Mouse (Mus musculus): ENCODE results near the gene 9430097D07Rik. TPM values are rescaled to one million over a fixed set of nuclear protein-coding genes. Genes with fewer than 3 reads are reported as not detected.

9430097D07Rik gene
- total and polyA plus RNA-seq, 2 experiments from 2014 or later = 0.45 to 1.0 TPM

- no peak for ATAC-seq
- H3K9ac ChIP-seq = no peak overlapping the region
- 94% methylated on average over 1 of the region's 1 CpGs for WGBS
These were observed 41.6 kb upstream of the 9430097D07Rik start for GRCm38 (mm10) chr2:32617109-32617508.

GRCm38 (mm10) chr2:32612274-32612673 lies 36.8 kb upstream of the 9430097D07Rik start:
- 75% methylated on average over 26 of the region's 26 CpGs for WGBS
- H3K36me3 ChIP-seq (ENCODE audit: insufficient read depth) = peaks cover 9% of the 10 kb centered on the region
- no peak overlapping the region for H3K4me2 ChIP-seq (ENCODE audit: low read depth)
- no peaks in the 10 kb centered on the region for H3K9me3 ChIP-seq (ENCODE audit: low read length)
- DNase-seq (no peak), ATAC-seq (no peak)
- no peak overlapping the region for H3K9ac ChIP-seq
- peaks cover 12% of the 10 kb centered on the region for H3K4me1 ChIP-seq (ENCODE audit: insufficient read depth)
- no peak overlapping the region for H3K4me3 ChIP-seq (ENCODE audit: low read depth, low read length)
- no peak overlapping the region for H3K27ac ChIP-seq (ENCODE audit: low read depth, low read length)
- no peak for TF ChIP-seq CTCF (IDR thresholded peaks at IDR 0.05; ENCODE audit: low read depth)
- H3K27me3 ChIP-seq (ENCODE audit: insufficient read depth, low read length) = no peaks in the 10 kb centered on the region

More at GRCm38 (mm10) chr2:32617109-32617508, 41.6 kb upstream of the 9430097D07Rik start:
- Histone ChIP-seq H3K27me3 (ENCODE audit: insufficient read depth, low read length) (no peaks in the 10 kb centered on the region), H3K9me3 (ENCODE audit: low read length) (no peaks in the 10 kb centered on the region), H3K4me3 (ENCODE audit: low read depth, low read length) (no peak overlapping the region), H3K4me2 (ENCODE audit: low read depth) (no peak overlapping the region), H3K4me1 (ENCODE audit: insufficient read depth) (no peaks in the 10 kb centered on the region), H3K36me3 (ENCODE audit: insufficient read depth) (peaks cover 9% of the 10 kb centered on the region), H3K27ac (ENCODE audit: low read depth, low read length) (no peak overlapping the region)
- no peak for DNase-seq
- TF ChIP-seq CTCF (IDR thresholded peaks at IDR 0.05; ENCODE audit: low read depth) = no peak

- Histone ChIP-seq H3K36me3 (ENCODE audit: insufficient read depth) (peaks cover 9% of the 10 kb centered on the region), H3K27me3 (ENCODE audit: insufficient read depth, low read length) (no peaks in the 10 kb centered on the region), H3K4me1 (ENCODE audit: insufficient read depth) (peaks cover 12% of the 10 kb centered on the region), H3K27ac (ENCODE audit: low read depth, low read length) (no peak overlapping the region), H3K4me3 (ENCODE audit: low read depth, low read length) (peak overlapping the region; percentile 32), H3K9ac (0 out of 2 replicates have a peak overlapping the region, but pooled peaks have one; percentile 19), H3K4me2 (ENCODE audit: low read depth) (peak overlapping the region; percentile 48), H3K9me3 (ENCODE audit: low read length) (no peaks in the 10 kb centered on the region)
- ATAC-seq (peak; percentile 24; the same call in 1 of the 2 replicates), DNase-seq (peak; percentile 68)
- WGBS = 16% methylated on average over 23 of the region's 23 CpGs
- peak; percentile 50 for TF ChIP-seq CTCF (IDR thresholded peaks at IDR 0.05; ENCODE audit: low read depth)
These were observed 35.2 kb upstream of the 9430097D07Rik start for GRCm38 (mm10) chr2:32610610-32611229.

GRCm38 (mm10) chr2:32608778-32609435 lies 33.4 kb upstream of the 9430097D07Rik start:
- H3K9me3 ChIP-seq (ENCODE audit: low read length) = no peaks in the 10 kb centered on the region
- H3K27me3 ChIP-seq (ENCODE audit: insufficient read depth, low read length) = no peaks in the 10 kb centered on the region
- peak overlapping the region; percentile 88 for H3K4me2 ChIP-seq (ENCODE audit: low read depth)
- TF ChIP-seq CTCF (IDR thresholded peaks at IDR 0.05; ENCODE audit: low read depth) = no peak
- H3K4me1 ChIP-seq (ENCODE audit: insufficient read depth) = peaks cover 12% of the 10 kb centered on the region
- 56% methylated on average over 18 of the region's 18 CpGs for WGBS
- peak overlapping the region; percentile 69 for H3K4me3 ChIP-seq (ENCODE audit: low read depth, low read length)
- H3K36me3 ChIP-seq (ENCODE audit: insufficient read depth) = no peaks in the 10 kb centered on the region
- H3K27ac ChIP-seq (ENCODE audit: low read depth, low read length) = no peak overlapping the region
- DNase-seq (no peak), ATAC-seq (no peak)
- no peak overlapping the region for H3K9ac ChIP-seq

- peak overlapping the region; percentile 88 for H3K4me2 ChIP-seq (ENCODE audit: low read depth)
- peaks cover 12% of the 10 kb centered on the region for H3K4me1 ChIP-seq (ENCODE audit: insufficient read depth)
- H3K9ac ChIP-seq = no peak overlapping the region
- H3K27me3 ChIP-seq (ENCODE audit: insufficient read depth, low read length) = no peaks in the 10 kb centered on the region
- TF ChIP-seq CTCF (IDR thresholded peaks at IDR 0.05; ENCODE audit: low read depth) = no peak
- H3K36me3 ChIP-seq (ENCODE audit: insufficient read depth) = no peaks in the 10 kb centered on the region
- peak overlapping the region; percentile 69 for H3K4me3 ChIP-seq (ENCODE audit: low read depth, low read length)
- no peaks in the 10 kb centered on the region for H3K9me3 ChIP-seq (ENCODE audit: low read length)
- DNase-seq (no peak), ATAC-seq (0 out of 2 replicates have a peak, but pooled peaks have one; percentile 19)
- WGBS = 13% methylated on average over 25 of the region's 25 CpGs
- H3K27ac ChIP-seq (ENCODE audit: low read depth, low read length) = no peak overlapping the region
These were observed 32.8 kb upstream of the 9430097D07Rik start for GRCm38 (mm10) chr2:32608141-32608777.

- TF ChIP-seq CTCF (IDR thresholded peaks at IDR 0.05; ENCODE audit: low read depth) = no peak
- H3K27ac ChIP-seq (ENCODE audit: low read depth, low read length) = no peak overlapping the region
- H3K4me2 ChIP-seq (ENCODE audit: low read depth) = peak overlapping the region; percentile 88
- peaks cover 15% of the 10 kb centered on the region for H3K4me1 ChIP-seq (ENCODE audit: insufficient read depth)
- WGBS = 13% methylated on average over 34 of the region's 34 CpGs
- H3K27me3 ChIP-seq (ENCODE audit: insufficient read depth, low read length) = no peaks in the 10 kb centered on the region
- peak; percentile 44 for DNase-seq
- peak overlapping the region; percentile 76 for H3K9ac ChIP-seq
- no peaks in the 10 kb centered on the region for H3K9me3 ChIP-seq (ENCODE audit: low read length)
- ATAC-seq = peak; percentile 38
- H3K4me3 ChIP-seq (ENCODE audit: low read depth, low read length) = peak overlapping the region; percentile 69
- no peaks in the 10 kb centered on the region for H3K36me3 ChIP-seq (ENCODE audit: insufficient read depth)
These were observed 31.9 kb upstream of the 9430097D07Rik start for GRCm38 (mm10) chr2:32607262-32607947.
